Mouse (Mus musculus) C2C12 (cell line): ENCODE measurements at regions not wholly inside any gene's neighbourhood (a gene's known extent, or its start where the extent isn't known, plus 50 kb on each side); places are given as distances from the start of the nearest gene placed in this dataset.

Experiments
- CEBPB ChIP-seq: IDR thresholded peaks from one replicate; pipeline ENCODE4 v1.6.1; 2011; ENCODE audit warnings: low read depth, mild to moderate bottlenecking, control low read depth, moderate library complexity
- CTCF ChIP-seq: IDR thresholded peaks from one replicate; pipeline ENCODE4 v1.5.1; 2011; ENCODE audit not compliant: control insufficient read depth, insufficient read depth, insufficient read length
- MAX ChIP-seq: IDR thresholded peaks from one replicate; pipeline ENCODE4 v1.6.1; 2011; ENCODE audit warnings: mild to moderate bottlenecking, control low read depth
- MYOD1 ChIP-seq: IDR thresholded peaks from one replicate; pipeline ENCODE4 v1.6.1; 2011; ENCODE audit warnings: low read depth; ENCODE audit not compliant: control insufficient read depth, insufficient read length

- TF ChIP-seq CTCF (no peak), CEBPB (no peak), MAX (no peak), MYOD1 (no peak)
These were observed 93.5 kb upstream of the Selenop start for GRCm38 (mm10) chr15:3174848-3175247.
